Mouse (Mus musculus): ENCODE measurements around the gene Frmpd4.

GRCm38 (mm10) chrX:168571808-168572207, 5.2 kb downstream of the Frmpd4 start:
- TF ChIP-seq POLR2A (IDR thresholded peaks at IDR 0.05; ENCODE audit: borderline replicate concordance, extremely low read depth, low read depth, low read length) (no peak), CTCF (IDR thresholded peaks at IDR 0.05; ENCODE audit: insufficient read depth, low read length) (no peak)

Data from lung, adult 2 months (tissue).